Mouse (Mus musculus) liver, postnatal 0 days (tissue): ENCODE results near the gene March1. TPM values are rescaled to one million over a fixed set of nuclear protein-coding genes. Genes with fewer than 3 reads are reported as not detected.

ENCODE experiments used
- ATAC-seq: fragments of 200-750 bp; cut with Nextera tagmentation; 2 replicates; pipeline ENCODE4 v1.8.0; 2017; ENCODE audit warnings: mild to moderate bottlenecking, moderate library complexity
- DNase-seq: peaks from one replicate; pipeline ENCODE4 v3.0.0-alpha.2; 2016
- H3K27ac ChIP-seq: fragments of 300-500 bp; sonication (generic); 2 replicates; pipeline ENCODE4 v1.5.1; 2014; ENCODE audit warnings: antibody characterized with exemption, moderate library complexity, mild to moderate bottlenecking, low read depth
- H3K27me3 ChIP-seq: fragments of 300-500 bp; sonication (generic); 2 replicates; pipeline ENCODE4 v1.6.1; 2014; ENCODE audit warnings: low read length, control low read depth, mixed read lengths; ENCODE audit not compliant: insufficient read depth
- H3K36me3 ChIP-seq: fragments of 300-500 bp; sonication (generic); replicated peaks from 2 replicates; pipeline ENCODE4 v1.6.1; 2014; ENCODE audit warnings: mild to moderate bottlenecking, control low read depth, low read length, moderate library complexity, mixed read lengths; ENCODE audit not compliant: insufficient read depth
- H3K4me1 ChIP-seq: fragments of 300-500 bp; sonication (generic); 2 replicates; pipeline ENCODE4 v1.6.1; 2014; ENCODE audit warnings: antibody characterized with exemption, mild to moderate bottlenecking, control low read depth; ENCODE audit not compliant: insufficient read depth
- H3K4me2 ChIP-seq: fragments of 300-500 bp; sonication (generic); 2 replicates; pipeline ENCODE4 v1.6.1; 2014; ENCODE audit warnings: low read depth, mild to moderate bottlenecking, low read length, moderate library complexity, mixed read lengths
- H3K4me3 ChIP-seq: fragments of 300-500 bp; sonication (generic); 2 replicates; pipeline ENCODE4 v1.5.1; 2014; ENCODE audit warnings: low read depth, low read length
- H3K9ac ChIP-seq: fragments of 300-500 bp; sonication (generic); replicated peaks from 2 replicates; pipeline ENCODE4 v1.6.1; 2014; ENCODE audit warnings: mild to moderate bottlenecking, moderate library complexity
- H3K9me3 ChIP-seq: fragments of 300-500 bp; sonication (generic); 2 replicates; pipeline ENCODE4 v1.6.1; 2016; ENCODE audit warnings: mild to moderate bottlenecking, control low read depth, low read length, mixed read lengths
- CTCF ChIP-seq: sonication (generic); IDR thresholded peaks from 2 replicates; pipeline ENCODE4 v1.5.1; 2016; ENCODE audit warnings: antibody characterized with exemption, low read depth
- EP300 ChIP-seq: IDR thresholded peaks from 2 replicates; pipeline ENCODE4 v1.6.1; 2016; ENCODE audit warnings: antibody characterized with exemption, low read depth, mild to moderate bottlenecking
- WGBS: fragments of 180-500 bp; shearing (Covaris S2); extraction: QIAGEN DNeasy Blood & Tissue Kit; methylation state at CpG from one replicate; pipeline ENCODE4 v1.1.7; 2014; ENCODE audit not compliant: insufficient replicate concordance; 5-methylcytosine and 5-hydroxymethylcytosine counted together
- polyA plus RNA-seq: library from polyadenylated mRNA; unstranded; fragments of >200 nt; fragmentation: Nextera tagmentation; extraction: Ambion mirVana; gene quantifications from 2 replicates; pipeline ENCODE4 v1.2.1, GENCODE M21; 2015

The March1 gene
- polyA plus RNA-seq, 1 experiment from 2014 or later: 1.4 TPM

DNA sequence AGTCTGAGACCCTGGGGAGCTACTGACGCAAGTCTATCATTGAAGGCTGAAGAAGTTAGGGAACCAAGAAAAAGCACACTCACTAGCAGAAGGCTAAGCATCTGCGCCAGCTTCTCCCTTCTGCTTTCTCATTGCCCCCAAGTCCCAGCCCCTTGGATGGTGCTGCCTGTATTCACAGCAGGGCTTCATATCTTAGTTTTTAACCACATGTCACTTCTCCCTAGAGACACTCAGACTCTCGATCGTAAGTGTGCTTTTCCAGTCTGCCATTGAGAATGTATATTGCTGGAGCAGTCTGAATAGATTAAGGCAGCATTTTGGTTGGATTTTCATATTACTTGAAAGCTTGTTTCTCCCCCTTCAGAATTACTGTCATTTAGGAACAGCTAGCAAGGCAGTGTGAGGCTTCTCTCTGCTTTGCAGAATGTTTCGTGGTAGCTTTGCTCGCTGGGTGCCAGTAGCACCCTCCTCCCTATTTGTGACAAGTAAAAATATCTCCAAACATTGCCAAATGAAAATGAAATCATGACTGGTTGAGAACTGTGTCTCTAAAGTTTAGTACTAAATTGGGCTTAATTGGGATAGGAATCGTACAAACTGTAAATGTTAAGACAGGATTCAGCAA, 586.2 kb downstream of the March1 start:
- TF ChIP-seq CTCF: no peak
- TF ChIP-seq EP300: no peak
- Histone ChIP-seq H3K4me3 (no peak overlapping the region), H3K9me3 (no peaks in the 10 kb centered on the region), H3K4me2 (no peak overlapping the region), H3K9ac (no peak overlapping the region), H3K27ac (no peak overlapping the region), H3K4me1 (no peaks in the 10 kb centered on the region), H3K27me3 (no peaks in the 10 kb centered on the region), H3K36me3 (no peaks in the 10 kb centered on the region)
- ATAC-seq (no peak), DNase-seq (no peak)
- 81% methylated on average over 7 of the region's 7 CpGs for WGBS

DNA sequence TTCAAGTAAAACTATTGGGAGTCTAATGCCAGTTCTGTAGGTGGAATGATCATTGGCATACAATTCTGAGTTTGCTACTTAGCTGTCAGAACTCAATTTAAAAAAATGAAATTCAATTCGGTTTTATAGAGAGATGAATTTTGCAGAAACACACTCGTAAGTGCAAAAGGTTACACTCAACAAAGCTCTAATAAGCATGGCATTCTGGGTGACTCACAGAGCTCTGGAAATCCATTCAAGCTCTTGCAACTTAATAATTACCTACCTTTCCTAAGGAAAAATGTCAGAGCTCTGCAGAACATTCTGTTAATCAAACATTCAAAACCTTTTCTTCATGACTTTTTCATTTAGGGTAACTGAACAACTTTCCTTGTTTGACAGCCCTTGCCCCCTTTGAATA, 591.9 kb downstream of the March1 start:
- H3K27me3 ChIP-seq: no peaks in the 10 kb centered on the region
- TF ChIP-seq CTCF: no peak
- no peak for TF ChIP-seq EP300
- no peaks in the 10 kb centered on the region for H3K36me3 ChIP-seq
- H3K27ac ChIP-seq: no peak overlapping the region
- H3K9ac ChIP-seq: no peak overlapping the region
- no peak overlapping the region for H3K4me3 ChIP-seq
- WGBS: 61% methylated on average over 2 of the region's 2 CpGs
- H3K9me3 ChIP-seq: no peaks in the 10 kb centered on the region
- no peak for DNase-seq
- H3K4me1 ChIP-seq: no peaks in the 10 kb centered on the region
- ATAC-seq: no peak
- H3K4me2 ChIP-seq: no peak overlapping the region

DNA sequence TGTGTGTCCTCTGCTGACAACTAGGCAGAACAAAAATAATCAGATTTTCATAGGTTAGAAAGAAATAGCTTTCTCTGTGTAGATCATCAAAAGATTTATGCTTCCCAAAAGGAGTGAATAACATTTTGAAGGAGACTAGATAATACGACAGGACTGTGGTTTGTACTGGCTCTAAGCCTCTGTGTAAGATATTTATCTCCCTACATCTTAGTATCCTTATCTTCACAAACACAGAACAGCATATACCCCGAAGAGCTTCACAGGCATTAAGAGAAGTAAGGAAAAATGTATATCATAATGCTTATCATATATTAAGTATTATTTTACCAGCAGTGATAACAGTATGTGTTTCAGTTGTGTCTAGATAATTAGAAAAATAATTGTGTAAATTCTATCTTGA, 592.6 kb downstream of the March1 start:
- TF ChIP-seq EP300 (no peak), CTCF (no peak)
- Histone ChIP-seq H3K27ac (no peak overlapping the region), H3K27me3 (no peaks in the 10 kb centered on the region), H3K4me2 (no peak overlapping the region), H3K9ac (no peak overlapping the region), H3K9me3 (no peaks in the 10 kb centered on the region), H3K4me1 (no peaks in the 10 kb centered on the region), H3K4me3 (no peak overlapping the region), H3K36me3 (no peaks in the 10 kb centered on the region)
- no peak for DNase-seq
- 62% methylated on average over 2 of the region's 2 CpGs for WGBS
- no peak for ATAC-seq

DNA sequence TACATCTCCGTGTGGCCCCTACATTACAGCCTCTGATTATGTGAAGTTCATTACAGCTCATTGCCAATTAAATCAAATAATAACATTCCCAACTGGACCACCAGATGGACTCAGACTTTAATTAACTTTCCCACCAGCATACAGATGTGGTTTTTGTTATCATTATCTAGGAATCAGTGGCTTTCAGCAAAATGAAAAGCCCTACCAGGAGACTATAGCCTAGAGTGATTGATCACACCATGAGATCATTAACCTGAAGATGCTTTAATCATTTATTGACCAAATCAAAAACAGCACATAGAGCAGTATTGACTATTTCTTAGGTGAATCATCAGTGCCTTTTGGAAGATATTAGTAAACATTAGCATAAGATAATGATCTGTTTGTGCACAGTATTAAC, 602.3 kb downstream of the March1 start:
- DNase-seq: no peak
- H3K9me3 ChIP-seq: no peaks in the 10 kb centered on the region
- TF ChIP-seq CTCF (no peak), EP300 (no peak)
- ATAC-seq: no peak
- no peaks in the 10 kb centered on the region for H3K36me3 ChIP-seq
- no peak overlapping the region for H3K4me3 ChIP-seq
- H3K4me2 ChIP-seq: no peak overlapping the region
- no peak overlapping the region for H3K9ac ChIP-seq
- 67% methylated on average over 1 of the region's 1 CpGs for WGBS
- no peaks in the 10 kb centered on the region for H3K4me1 ChIP-seq
- H3K27me3 ChIP-seq: no peaks in the 10 kb centered on the region
- no peak overlapping the region for H3K27ac ChIP-seq

DNA sequence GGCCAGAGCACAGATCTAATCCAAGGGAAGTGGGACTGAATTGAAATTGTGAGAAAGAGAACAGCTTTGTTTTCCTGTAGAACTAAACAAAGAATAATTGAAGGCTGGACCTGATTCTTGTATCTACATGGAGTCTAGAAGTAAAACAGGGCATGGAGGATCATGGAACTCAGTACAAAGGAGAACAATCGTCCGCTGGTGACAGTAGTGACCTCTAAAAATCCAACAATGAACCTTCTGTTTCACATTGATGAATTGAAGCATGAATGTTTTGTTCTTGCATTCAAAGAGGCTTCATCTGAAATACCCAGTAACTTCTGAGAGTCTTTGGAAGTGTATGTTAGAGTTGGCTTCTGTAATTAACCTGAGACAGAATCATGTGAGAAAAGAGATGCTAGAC, 612.2 kb downstream of the March1 start:
- DNase-seq (no peak), ATAC-seq (no peak)
- H3K9ac ChIP-seq: no peak overlapping the region
- H3K27me3 ChIP-seq: no peaks in the 10 kb centered on the region
- TF ChIP-seq EP300 (no peak), CTCF (no peak)
- no peak overlapping the region for H3K27ac ChIP-seq
- H3K4me3 ChIP-seq: no peak overlapping the region
- H3K36me3 ChIP-seq: no peaks in the 10 kb centered on the region
- H3K9me3 ChIP-seq: no peaks in the 10 kb centered on the region
- no peak overlapping the region for H3K4me2 ChIP-seq
- WGBS: 74% methylated on average over 2 of the region's 2 CpGs
- H3K4me1 ChIP-seq: no peaks in the 10 kb centered on the region

DNA sequence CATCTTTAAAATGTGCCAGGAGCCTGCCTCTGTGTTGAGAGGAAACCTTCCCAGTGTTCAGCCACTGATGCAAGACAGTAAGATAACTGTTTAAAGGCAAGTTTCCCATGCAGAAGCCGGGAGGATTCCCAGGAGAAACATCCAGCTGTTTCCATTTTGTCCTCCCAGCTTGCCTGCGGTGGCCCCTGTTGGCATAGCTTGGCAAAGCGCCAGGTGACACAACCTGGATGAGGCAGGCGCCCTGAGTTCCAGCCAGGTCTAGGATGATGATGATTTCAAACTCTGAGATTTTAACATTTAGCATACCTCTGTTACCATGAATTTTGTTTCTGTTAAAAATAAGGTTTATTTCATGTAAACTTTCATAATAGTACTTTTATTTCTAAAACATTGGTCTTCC, 651.8 kb downstream of the March1 start:
- no peak for DNase-seq
- Histone ChIP-seq H3K9ac (no peak overlapping the region), H3K4me3 (no peak overlapping the region), H3K27me3 (no peaks in the 10 kb centered on the region), H3K9me3 (no peaks in the 10 kb centered on the region), H3K4me1 (no peaks in the 10 kb centered on the region), H3K36me3 (no peaks in the 10 kb centered on the region), H3K4me2 (no peak overlapping the region), H3K27ac (no peak overlapping the region)
- 64% methylated on average over 4 of the region's 4 CpGs for WGBS
- ATAC-seq: no peak
- TF ChIP-seq CTCF (no peak), EP300 (no peak)

DNA sequence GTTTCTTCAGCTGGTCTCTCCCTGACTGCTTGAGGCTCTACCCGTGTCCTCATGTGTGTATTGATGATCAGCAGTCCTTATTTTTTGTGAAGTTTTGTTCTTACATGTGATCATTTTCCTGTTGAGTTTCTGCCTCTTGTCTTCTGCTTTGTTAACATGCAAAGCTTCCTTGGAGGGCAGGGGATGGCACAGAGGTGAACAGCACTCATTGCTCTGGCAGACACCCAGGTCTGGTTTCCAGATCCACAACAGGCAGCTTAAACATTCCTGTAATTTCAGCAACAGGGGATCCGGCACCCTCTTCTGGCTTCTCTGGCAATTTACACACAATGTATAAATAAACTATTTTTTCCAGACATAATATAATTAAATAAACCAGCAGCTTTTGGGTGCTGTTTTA, 652.4 kb downstream of the March1 start:
- DNase-seq (no peak), ATAC-seq (no peak)
- H3K36me3 ChIP-seq: no peaks in the 10 kb centered on the region
- no peak overlapping the region for H3K27ac ChIP-seq
- no peaks in the 10 kb centered on the region for H3K9me3 ChIP-seq
- no peaks in the 10 kb centered on the region for H3K27me3 ChIP-seq
- 70% methylated on average over 2 of the region's 2 CpGs for WGBS
- H3K4me2 ChIP-seq: no peak overlapping the region
- H3K4me1 ChIP-seq: no peaks in the 10 kb centered on the region
- no peak for TF ChIP-seq EP300
- TF ChIP-seq CTCF: no peak
- no peak overlapping the region for H3K4me3 ChIP-seq
- H3K9ac ChIP-seq: no peak overlapping the region
